Mouse (Mus musculus): ENCODE results near the gene Plcg2. TPM values are rescaled to one million over a fixed set of nuclear protein-coding genes. Genes with fewer than 3 reads are reported as not detected.

The Plcg2 gene
- polyA plus RNA-seq, 1 experiment, result 7.1 TPM

DNA sequence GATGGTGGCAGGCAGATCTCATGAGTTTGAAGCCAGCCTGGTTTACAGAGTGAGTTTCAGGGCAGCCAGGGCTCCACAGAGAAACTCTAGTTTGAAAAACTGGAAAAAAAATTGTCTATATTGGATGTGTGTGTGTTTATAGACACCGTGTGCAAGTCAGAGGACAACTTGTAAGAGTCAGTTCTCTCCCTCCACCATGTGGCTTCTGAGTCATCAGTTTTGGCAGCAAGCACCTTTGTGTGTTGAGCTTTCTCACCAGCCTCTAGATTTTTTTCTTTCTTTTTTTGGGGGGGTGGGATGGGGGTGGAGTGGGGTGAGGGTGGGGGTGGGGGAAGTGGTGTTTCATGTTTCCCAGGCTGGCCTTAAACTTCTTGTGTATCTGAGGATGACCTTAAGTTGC is 12.8 kb upstream of the Plcg2 start:
- no peak for DNase-seq (ENCODE audit: low read depth)

DNA sequence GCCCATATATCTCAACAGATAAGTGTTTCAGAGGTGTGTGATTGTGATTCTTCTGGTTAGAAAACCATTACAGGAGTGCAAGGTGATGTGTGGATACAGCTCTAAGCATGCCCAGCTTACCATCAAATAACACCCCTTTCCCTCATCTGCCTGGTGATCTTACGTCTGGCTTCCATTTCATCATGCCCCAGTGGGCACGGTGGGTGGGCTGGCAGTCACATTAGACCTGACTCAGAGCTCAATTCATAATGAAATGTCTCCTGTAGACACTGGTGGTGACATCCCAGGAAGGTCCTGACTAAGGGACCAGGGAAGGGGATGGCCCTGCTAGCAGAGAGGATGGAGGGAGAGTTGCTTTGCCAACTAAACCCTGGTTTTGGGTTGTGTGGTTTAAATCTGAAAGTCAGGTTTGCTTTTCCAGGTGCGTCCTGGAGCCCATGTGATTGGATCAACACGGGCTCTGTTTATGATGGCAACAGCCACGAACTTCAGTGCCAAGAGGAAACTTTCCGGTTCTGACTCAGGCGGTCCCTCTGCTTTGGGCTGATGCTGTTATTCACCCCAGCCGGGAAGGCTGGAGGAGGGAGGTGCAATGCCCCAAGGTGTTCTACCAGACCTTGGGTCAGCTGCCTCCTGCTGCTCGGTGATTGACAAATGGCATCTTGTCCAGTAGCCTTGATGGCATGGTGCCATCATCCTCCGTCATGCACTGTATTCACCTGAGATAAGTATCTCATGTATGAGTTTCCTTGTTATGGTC is 9.7 kb upstream of the Plcg2 start:
- peak; percentile 86 for DNase-seq (ENCODE audit: low read depth)

DNA sequence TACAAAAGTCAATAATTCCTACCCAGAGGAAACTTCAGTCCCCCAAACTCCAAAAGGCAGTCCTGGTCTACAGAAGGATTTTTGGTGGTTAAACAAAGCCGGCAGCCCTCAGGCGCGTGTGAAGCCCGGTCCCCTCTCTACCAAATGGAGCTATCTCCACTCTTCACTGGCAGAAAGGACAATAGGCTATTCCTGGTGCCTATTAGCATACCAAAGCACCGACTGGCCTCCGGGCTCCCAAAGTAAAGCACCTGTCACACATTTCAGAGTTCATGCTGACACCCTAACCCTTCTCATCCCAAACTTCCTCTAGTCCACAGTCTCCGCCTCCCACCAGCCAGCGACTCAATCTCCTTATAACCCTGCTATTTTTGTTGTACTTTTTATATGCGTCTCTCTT is 4.5 kb upstream of the Plcg2 start:
- DNase-seq (ENCODE audit: low read depth), result no peak

- DNase-seq (ENCODE audit: low read depth), result no peak
Measured at GRCm38 (mm10) chr8:117494874-117495273, 3.2 kb upstream of the Plcg2 start.

- no peak for DNase-seq (ENCODE audit: low read depth)
Measured at GRCm38 (mm10) chr8:117498915-117499540, 937 bp downstream of the Plcg2 start.

- DNase-seq (ENCODE audit: low read depth), result no peak
Measured at GRCm38 (mm10) chr8:117500232-117500823, 2.2 kb downstream of the Plcg2 start.

DNA sequence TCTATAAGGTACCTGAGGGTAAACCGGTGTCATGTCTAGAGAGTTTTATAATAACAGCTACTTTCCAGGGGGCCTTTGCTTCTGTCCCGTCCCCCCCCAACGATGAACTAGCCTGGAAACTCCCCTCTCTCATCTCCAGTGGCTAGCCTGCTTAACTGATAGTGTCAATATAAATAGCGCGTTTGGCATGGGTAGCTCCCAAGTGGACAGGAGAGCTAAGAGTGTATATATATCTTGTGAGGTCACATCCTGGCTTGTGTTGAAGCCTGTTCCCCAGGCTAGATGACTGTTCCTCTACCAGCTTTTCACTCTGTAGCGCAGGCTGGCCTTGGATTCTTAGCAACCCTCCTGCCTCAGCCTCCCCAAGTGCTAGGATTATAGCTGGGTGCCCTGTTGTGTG is 3.2 kb downstream of the Plcg2 start:
- DNase-seq (ENCODE audit: low read depth), result no peak

DNA sequence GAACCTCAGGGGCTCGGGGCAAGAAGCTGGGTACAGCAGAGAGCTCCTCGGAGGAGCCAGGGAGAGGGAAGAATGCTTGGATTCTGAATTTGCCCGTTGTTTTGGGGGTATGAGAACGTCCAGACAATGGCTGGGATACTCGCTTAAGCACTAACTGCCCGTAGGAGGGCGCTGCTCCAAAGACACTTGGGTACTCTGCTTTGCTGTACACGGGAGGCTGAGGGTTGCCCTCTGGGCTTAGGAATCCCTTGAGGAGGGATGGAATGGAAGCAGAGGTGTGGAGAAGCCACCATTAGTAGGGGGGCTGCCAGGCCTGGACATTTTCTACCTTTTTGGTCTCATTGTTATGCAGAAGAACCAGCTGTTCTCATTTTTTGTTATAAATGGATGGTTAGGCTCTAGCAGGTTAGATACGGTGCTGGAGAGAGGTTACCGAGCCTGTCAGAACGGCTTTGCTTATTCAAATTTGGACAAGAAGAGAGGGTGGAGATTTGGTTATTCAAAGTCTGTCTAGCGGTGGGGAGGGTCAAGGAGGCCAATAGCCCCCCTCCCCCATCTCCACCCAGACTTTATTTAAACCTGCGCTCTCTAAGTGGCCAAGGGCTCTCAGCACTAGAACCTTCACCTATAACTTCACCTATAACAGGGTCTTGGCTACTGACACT is 5.4 kb downstream of the Plcg2 start:
- DNase-seq (ENCODE audit: low read depth), result no peak

GRCm38 (mm10) chr8:117507703-117508102 is 9.6 kb downstream of the Plcg2 start:
- DNase-seq (ENCODE audit: low read depth), result no peak

GRCm38 (mm10) chr8:117516876-117517565 is 18.9 kb downstream of the Plcg2 start:
- no peak for DNase-seq (ENCODE audit: low read depth)

- no peak for DNase-seq (ENCODE audit: low read depth)
Measured at GRCm38 (mm10) chr8:117517861-117518260, 19.8 kb downstream of the Plcg2 start.

DNA sequence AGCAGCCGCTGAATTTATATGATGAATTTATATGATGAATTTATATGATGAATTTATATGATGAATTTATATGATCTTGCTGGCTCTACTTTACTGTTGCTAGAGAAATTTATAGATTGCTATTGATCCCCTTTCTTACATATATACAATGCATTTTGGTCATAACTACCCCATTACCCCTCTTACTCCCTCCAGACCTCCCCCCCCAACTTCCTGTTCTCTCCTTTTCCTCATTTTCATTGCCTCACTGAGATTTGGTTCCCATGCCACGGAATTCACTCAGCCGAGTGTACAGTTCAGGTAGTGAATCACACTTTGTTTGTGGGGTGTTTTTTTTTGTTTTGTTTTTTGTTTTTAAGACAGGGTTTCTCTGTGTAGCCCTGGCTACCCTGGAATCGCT is 20.8 kb downstream of the Plcg2 start:
- no peak for DNase-seq (ENCODE audit: low read depth)

GRCm38 (mm10) chr8:117526185-117526584 is 28.1 kb downstream of the Plcg2 start:
- DNase-seq (ENCODE audit: low read depth), result no peak

- DNase-seq (ENCODE audit: low read depth), result no peak
Measured at GRCm38 (mm10) chr8:117527983-117528382, 29.9 kb downstream of the Plcg2 start.

DNA sequence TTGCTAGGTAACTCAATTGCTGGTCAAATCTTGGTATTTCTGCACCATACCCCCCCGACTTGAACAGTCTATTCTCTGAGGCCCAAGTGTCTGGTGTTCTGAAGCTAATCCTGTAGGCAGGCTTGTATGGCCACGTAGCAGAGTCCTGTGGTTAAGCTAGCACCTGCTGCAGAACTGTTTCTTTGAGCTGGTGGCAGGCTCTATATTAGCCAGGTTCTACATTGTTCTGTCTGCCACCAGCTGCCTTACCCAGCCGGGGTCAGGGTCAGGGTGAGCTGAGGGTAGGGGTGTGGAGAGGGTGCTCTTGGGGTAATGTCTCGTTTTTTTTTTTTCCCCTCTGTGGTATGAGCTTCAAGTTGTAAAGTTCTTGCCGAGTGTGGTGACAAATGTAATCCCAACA is 31.1 kb downstream of the Plcg2 start:
- DNase-seq (ENCODE audit: low read depth), result no peak

GRCm38 (mm10) chr8:117532381-117532972 is 34.4 kb downstream of the Plcg2 start:
- no peak for DNase-seq (ENCODE audit: low read depth)

- DNase-seq (ENCODE audit: low read depth), result no peak
Measured at GRCm38 (mm10) chr8:117536862-117537261, 38.8 kb downstream of the Plcg2 start.

DNA sequence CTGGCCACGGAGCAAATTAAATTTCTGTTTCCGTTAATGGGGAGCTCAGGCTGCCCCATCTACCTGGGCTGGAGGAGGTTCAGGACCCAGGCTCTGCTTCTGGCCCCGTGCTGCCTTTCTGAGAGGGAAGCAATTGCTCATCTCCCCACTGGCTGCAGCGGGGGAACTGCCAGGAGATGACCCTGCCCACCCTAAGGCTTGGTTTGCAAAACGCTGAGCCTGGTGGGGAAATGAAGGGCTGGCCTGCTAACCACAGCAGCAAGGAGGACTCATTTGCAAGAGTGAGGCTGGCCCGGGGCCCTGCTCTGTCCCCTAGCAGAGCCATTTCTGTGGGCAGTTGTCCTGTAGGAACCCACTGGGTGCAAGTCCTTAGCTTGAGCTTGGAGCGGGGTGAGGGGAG is 39.7 kb downstream of the Plcg2 start:
- DNase-seq (ENCODE audit: low read depth), result no peak

GRCm38 (mm10) chr8:117542951-117543350 is 44.9 kb downstream of the Plcg2 start:
- DNase-seq (ENCODE audit: low read depth), result no peak

DNA sequence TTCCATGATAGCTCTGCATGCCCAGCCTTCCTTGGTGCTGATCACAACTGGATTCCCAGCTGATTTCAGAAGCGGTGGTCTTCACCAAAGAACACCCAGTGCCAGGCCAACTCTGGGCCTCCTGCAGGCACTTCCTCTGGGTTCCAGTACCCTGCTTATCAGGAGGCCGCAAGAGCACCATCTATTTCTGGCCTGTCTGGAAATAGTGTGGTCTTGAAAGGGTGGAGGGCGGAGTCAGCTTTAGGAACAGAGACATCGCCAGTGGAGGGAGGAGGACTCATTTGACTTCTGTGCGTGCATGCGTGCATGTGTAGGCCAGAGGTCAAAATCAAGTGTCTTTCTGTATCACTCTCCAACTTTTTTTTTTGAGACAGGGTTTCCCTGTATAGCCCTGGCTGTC is 45.7 kb downstream of the Plcg2 start:
- DNase-seq (ENCODE audit: low read depth), result no peak

GRCm38 (mm10) chr8:117545043-117545442 is 47.0 kb downstream of the Plcg2 start:
- no peak for DNase-seq (ENCODE audit: low read depth)

DNA sequence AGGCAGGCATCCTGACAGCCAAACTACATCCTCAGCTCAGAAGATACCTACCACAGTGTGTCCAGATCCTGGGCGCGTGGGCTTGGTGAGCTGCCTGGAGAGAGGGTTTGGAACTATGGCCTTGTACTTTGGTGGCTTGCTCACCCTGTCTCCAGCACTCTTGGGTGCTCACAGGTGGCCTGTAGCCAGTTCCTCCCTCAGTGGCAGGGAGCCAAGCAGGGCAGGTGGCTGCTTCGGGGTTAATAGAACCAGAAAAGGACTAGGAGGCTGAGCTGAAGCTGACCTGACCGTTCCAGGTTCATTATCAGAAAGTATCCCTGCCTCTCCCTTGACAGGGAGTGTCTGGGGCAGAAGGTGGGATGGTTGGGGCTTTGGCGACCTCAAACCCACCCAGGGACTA is 48.3 kb downstream of the Plcg2 start:
- no peak for DNase-seq (ENCODE audit: low read depth)
